Mouse (Mus musculus) intestine, postnatal 0 days (tissue): Measurements from ENCODE around the gene Tmsb4x. TPM values are rescaled to one million over a fixed set of nuclear protein-coding genes. Genes with fewer than 3 reads are reported as not detected.

Experiments
- ATAC-seq: fragments of 200-750 bp; cut with Nextera tagmentation; 2 replicates; pipeline ENCODE4 v1.8.0; 2017; ENCODE audit warnings: mild to moderate bottlenecking, moderate TSS enrichment, moderate library complexity
- H3K27ac ChIP-seq: fragments of 300-500 bp; sonication (generic); 2 replicates; pipeline ENCODE4 v1.5.1; 2014; ENCODE audit warnings: mild to moderate bottlenecking, low read depth, low read length, moderate library complexity
- H3K27me3 ChIP-seq: fragments of 300-500 bp; sonication (generic); replicated peaks from 2 replicates; pipeline ENCODE4 v1.6.1; 2014; ENCODE audit warnings: low read length, mixed read lengths; ENCODE audit not compliant: control insufficient read depth, insufficient read depth
- H3K36me3 ChIP-seq: fragments of 300-500 bp; sonication (generic); 2 replicates; pipeline ENCODE4 v1.6.1; 2014; ENCODE audit warnings: mild to moderate bottlenecking, moderate library complexity; ENCODE audit not compliant: control insufficient read depth, insufficient read depth
- H3K4me1 ChIP-seq: fragments of 300-500 bp; sonication (generic); replicated peaks from 2 replicates; pipeline ENCODE4 v1.6.1; 2014; ENCODE audit warnings: antibody characterized with exemption, low read length, mixed read lengths; ENCODE audit not compliant: control insufficient read depth, insufficient read depth
- H3K4me2 ChIP-seq: fragments of 300-500 bp; sonication (generic); replicated peaks from 2 replicates; pipeline ENCODE4 v1.6.1; 2014; ENCODE audit warnings: low read depth, mild to moderate bottlenecking, moderate library complexity
- H3K4me3 ChIP-seq: fragments of 300-500 bp; sonication (generic); 2 replicates; pipeline ENCODE4 v1.5.1; 2014; ENCODE audit warnings: low read depth, low read length
- H3K9ac ChIP-seq: fragments of 300-500 bp; sonication (generic); 2 replicates; pipeline ENCODE4 v1.6.1; 2014; ENCODE audit warnings: mild to moderate bottlenecking, low read depth, low read length
- H3K9me3 ChIP-seq: fragments of 300-500 bp; sonication (generic); 2 replicates; pipeline ENCODE4 v1.6.1; 2016; ENCODE audit warnings: mixed run types; ENCODE audit not compliant: control insufficient read depth
- CTCF ChIP-seq: sonication (generic); IDR thresholded peaks from 2 replicates; pipeline ENCODE4 v1.5.1; 2016; ENCODE audit warnings: low read depth, mild to moderate bottlenecking, control low read depth, antibody characterized with exemption, moderate library complexity
- WGBS: fragments of 180-500 bp; shearing (Covaris S2); extraction: QIAGEN DNeasy Blood & Tissue Kit; methylation state at CpG from one replicate; pipeline ENCODE4 v1.1.7; 2014; 5-methylcytosine and 5-hydroxymethylcytosine counted together
- polyA plus RNA-seq: library from polyadenylated mRNA; unstranded; fragments of >200 nt; fragmentation: Nextera tagmentation; extraction: Ambion mirVana; gene quantifications from 2 replicates; pipeline ENCODE4 v1.2.1, GENCODE M21; 2015

Tmsb4x gene
- polyA plus RNA-seq, 1 experiment from 2014 or later: 4,486 TPM

DNA sequence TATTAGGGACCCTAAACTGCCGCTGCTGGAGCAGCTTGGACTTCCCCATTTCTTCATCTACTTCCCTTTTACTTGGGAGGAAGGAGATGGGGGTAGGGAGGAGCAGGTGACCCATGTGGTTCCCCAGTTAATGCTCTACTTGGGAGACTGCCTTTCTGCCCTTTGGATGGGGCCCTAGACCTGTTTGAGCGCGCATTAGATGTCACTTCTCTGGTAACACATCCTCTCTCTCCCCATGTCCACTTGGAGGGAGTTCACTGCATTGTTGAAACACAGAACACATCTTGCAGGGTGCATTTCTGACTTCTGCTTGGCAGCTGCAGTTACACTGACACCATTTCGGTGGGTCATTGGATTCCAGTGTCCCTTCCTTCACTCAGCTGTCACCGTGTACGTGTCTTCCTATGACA lies 1.2 kb upstream of the Tmsb4x start:
- peak overlapping the region; percentile 65; the same call in 1 of the 2 replicates for H3K4me3 ChIP-seq
- no peak for TF ChIP-seq CTCF
- no peaks in the 10 kb centered on the region for H3K27me3 ChIP-seq
- peak overlapping the region; percentile 66 for H3K4me2 ChIP-seq
- peak overlapping the region; percentile 84 for H3K27ac ChIP-seq
- H3K9me3 ChIP-seq: no peaks in the 10 kb centered on the region
- 40% methylated on average over 6 of the region's 6 CpGs for WGBS
- no peaks in the 10 kb centered on the region for H3K4me1 ChIP-seq
- no peak overlapping the region for H3K9ac ChIP-seq
- no peaks in the 10 kb centered on the region for H3K36me3 ChIP-seq
- ATAC-seq: peak; percentile 88

GRCm38 (mm10) chrX:167209828-167210227 lies 713 bp upstream of the Tmsb4x start:
- WGBS: 48% methylated on average over 8 of the region's 8 CpGs
- peak overlapping the region; percentile 66 for H3K4me2 ChIP-seq
- H3K9ac ChIP-seq: 0 out of 2 replicates have a peak overlapping the region, but pooled peaks have one; percentile 81

GRCm38 (mm10) chrX:167208506-167208820 lies 652 bp downstream of the Tmsb4x start:
- Histone ChIP-seq H3K27me3 (no peaks in the 10 kb centered on the region), H3K9me3 (no peaks in the 10 kb centered on the region), H3K36me3 (no peaks in the 10 kb centered on the region), H3K27ac (peak overlapping the region; percentile 84), H3K4me1 (no peaks in the 10 kb centered on the region), H3K4me3 (peak overlapping the region; percentile 65), H3K4me2 (peak overlapping the region; percentile 66), H3K9ac (peak overlapping the region; percentile 81)
- WGBS: 17% methylated on average over 16 of the region's 16 CpGs
- no peak for ATAC-seq
- no peak for TF ChIP-seq CTCF

More at GRCm38 (mm10) chrX:167209828-167210227, 713 bp upstream of the Tmsb4x start:
- no peaks in the 10 kb centered on the region for H3K36me3 ChIP-seq
- H3K27me3 ChIP-seq: no peaks in the 10 kb centered on the region
- no peaks in the 10 kb centered on the region for H3K4me1 ChIP-seq
- peak overlapping the region; percentile 84 for H3K27ac ChIP-seq
- TF ChIP-seq CTCF: no peak
- ATAC-seq: peak; percentile 29; the same call in 1 of the 2 replicates
- no peaks in the 10 kb centered on the region for H3K9me3 ChIP-seq
- peak overlapping the region; percentile 65 for H3K4me3 ChIP-seq

- Histone ChIP-seq H3K36me3 (no peaks in the 10 kb centered on the region), H3K27ac (peak overlapping the region; percentile 84), H3K27me3 (no peaks in the 10 kb centered on the region), H3K9ac (peak overlapping the region; percentile 81), H3K9me3 (no peaks in the 10 kb centered on the region), H3K4me2 (peak overlapping the region; percentile 66), H3K4me3 (peak overlapping the region; percentile 65), H3K4me1 (no peaks in the 10 kb centered on the region)
- WGBS: 29% methylated on average over 25 of the region's 25 CpGs
- ATAC-seq: no peak
- no peak for TF ChIP-seq CTCF
These were observed 1.2 kb downstream of the Tmsb4x start for GRCm38 (mm10) chrX:167207741-167208505.

DNA sequence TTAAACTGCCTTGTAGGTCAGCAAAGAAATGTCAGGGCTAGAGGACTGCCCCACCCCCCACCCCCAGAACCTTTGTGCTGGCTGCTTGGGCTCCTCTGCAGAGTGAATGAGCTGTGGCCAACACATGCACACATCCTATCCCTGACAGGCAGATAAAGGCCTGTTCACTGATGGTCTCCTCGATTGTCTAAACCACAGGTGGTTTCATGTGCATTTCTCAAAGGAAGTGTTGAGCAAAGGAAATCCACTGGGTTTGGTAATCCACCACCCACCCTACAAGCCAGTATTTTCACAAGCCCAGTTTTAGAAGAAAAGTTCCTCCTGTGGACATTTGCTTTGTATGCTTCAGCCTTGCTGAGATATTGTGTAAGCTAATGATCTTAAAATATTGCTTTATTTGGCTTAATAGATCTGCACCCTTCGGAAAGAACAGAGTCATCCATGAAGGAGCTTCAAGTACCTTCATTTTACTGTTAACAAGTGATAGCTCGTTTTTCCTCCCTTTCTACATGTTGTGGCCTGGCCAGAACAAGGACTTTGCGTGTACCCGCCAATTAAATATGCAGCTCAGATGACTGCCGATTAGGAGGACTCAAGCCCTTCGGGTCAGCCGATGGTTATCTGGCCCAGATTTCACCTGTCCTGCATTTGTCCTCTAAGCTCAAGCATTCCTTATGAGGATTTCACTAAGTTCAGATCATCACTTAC lies 3.1 kb downstream of the Tmsb4x start:
- no peak for ATAC-seq
- Histone ChIP-seq H3K27me3 (no peaks in the 10 kb centered on the region), H3K4me1 (no peaks in the 10 kb centered on the region), H3K4me2 (no peak overlapping the region), H3K9me3 (no peaks in the 10 kb centered on the region), H3K9ac (no peak overlapping the region), H3K27ac (no peak overlapping the region), H3K36me3 (no peaks in the 10 kb centered on the region), H3K4me3 (no peak overlapping the region)
- 56% methylated on average over 8 of the region's 8 CpGs for WGBS
- no peak for TF ChIP-seq CTCF

DNA sequence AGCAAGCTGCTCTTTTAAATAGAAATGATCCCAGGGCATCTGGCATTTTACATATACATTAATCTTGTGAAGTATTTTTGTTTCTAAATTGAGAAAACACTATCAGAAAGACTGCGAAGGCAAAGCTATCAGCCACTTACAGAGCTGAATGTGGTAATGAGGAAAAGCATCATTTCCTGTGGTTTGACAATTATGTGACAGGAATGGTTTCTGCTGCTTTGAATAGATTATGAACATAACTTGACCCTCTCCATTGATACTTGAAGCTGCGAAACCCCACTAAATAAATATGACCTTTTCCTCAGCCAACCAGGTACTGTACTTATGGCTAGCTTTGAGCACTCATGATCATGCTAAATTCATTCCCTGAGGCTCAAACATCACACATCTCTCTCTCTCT lies 7.8 kb downstream of the Tmsb4x start:
- no peak for TF ChIP-seq CTCF
- ATAC-seq: no peak
- H3K36me3 ChIP-seq: no peaks in the 10 kb centered on the region
- H3K27ac ChIP-seq: no peak overlapping the region
- WGBS: 84% methylated on average over 2 of the region's 2 CpGs
- no peaks in the 10 kb centered on the region for H3K9me3 ChIP-seq
- no peak overlapping the region for H3K9ac ChIP-seq
- no peak overlapping the region for H3K4me3 ChIP-seq
- H3K4me1 ChIP-seq: no peaks in the 10 kb centered on the region
- H3K27me3 ChIP-seq: no peaks in the 10 kb centered on the region
- H3K4me2 ChIP-seq: no peak overlapping the region
